In genomic region chr8:3493845-3494208, GRCm38 (mm10) we compare ENCODE assay signal across 8 mouse cellular contexts. TPM values are rescaled to one million over a fixed set of nuclear protein-coding genes. Genes with fewer than 3 reads are reported as not detected.
A peak's percentile ranks its signal among the peaks of the same experiment; 100 is the strongest.
DNase-seq lines count a peak whose midpoint lies in the region; ATAC-seq and TF ChIP-seq lines count a peak whose summit lies in the region.

No protein-coding gene starts in this region.

- no peaks in the 10 kb centered on the region for H3K27me3 ChIP-seq in heart, embryonic 12.5 days (replicated peaks)
- peaks cover 0 to 2% of the 10 kb centered on the region in 2 experiments; a peak in 3 of 4 replicates for H3K27me3 ChIP-seq in MEL (ENCODE audit: control insufficient read depth in 1 of 2, insufficient read depth in 2 of 2, low read length in 2 of 2)
- no peaks in the 10 kb centered on the region for H3K27me3 ChIP-seq in heart, postnatal 0 days (ENCODE audit: control insufficient read depth, insufficient read depth, low read length)
- H3K27me3 ChIP-seq in midbrain, embryonic 10.5 days (ENCODE audit: low read depth, poor library complexity, severe bottlenecking): no peaks in the 10 kb centered on the region

- peaks cover 7% of the 10 kb centered on the region; the same call in 1 of the 2 replicates for H3K9me3 ChIP-seq in heart, embryonic 12.5 days (replicated peaks)
- no peaks in the 10 kb centered on the region for H3K9me3 ChIP-seq in MEL (replicated peaks; ENCODE audit: insufficient read depth, low read length)
- H3K9me3 ChIP-seq in heart, postnatal 0 days (replicated peaks; ENCODE audit: control insufficient read depth, low read length): no peaks in the 10 kb centered on the region
- peaks cover 23% of the 10 kb centered on the region for H3K9me3 ChIP-seq in midbrain, embryonic 10.5 days (replicated peaks)

- peaks cover 2% of the 10 kb centered on the region; the same call in 1 of the 2 replicates for H3K79me2 ChIP-seq in MEL (ENCODE audit: control insufficient read depth, insufficient read depth, low read length, poor library complexity)

- H3K36me3 ChIP-seq in heart, embryonic 12.5 days: peaks cover 37% of the 10 kb centered on the region
- peaks cover 0 to 11% of the 10 kb centered on the region in 2 experiments; a peak in 2 of 4 replicates for H3K36me3 ChIP-seq in MEL (ENCODE audit: control insufficient read depth in 1 of 2, insufficient read depth in 2 of 2, low read length in 2 of 2)
- peaks cover 16% of the 10 kb centered on the region for H3K36me3 ChIP-seq in heart, postnatal 0 days (replicated peaks; ENCODE audit: control insufficient read depth, insufficient read depth, low read length)
- peaks cover 45% of the 10 kb centered on the region for H3K36me3 ChIP-seq in midbrain, embryonic 10.5 days

- H3K4me3 ChIP-seq in heart, embryonic 12.5 days: peak overlapping the region; percentile 82
- H3K4me3 ChIP-seq in MEL (ENCODE audit: control insufficient read depth in 1 of 2, insufficient read depth in 1 of 2, low read depth in 2 of 2, low read length in 2 of 2): peak overlapping the region; percentile 89 to 100
- H3K4me3 ChIP-seq in heart, postnatal 0 days (ENCODE audit: low read depth, low read length): peak overlapping the region; percentile 96
- H3K4me3 ChIP-seq in midbrain, embryonic 10.5 days: peak overlapping the region; percentile 90

- peak overlapping the region; percentile 97 for H3K9ac ChIP-seq in heart, embryonic 12.5 days
- H3K9ac ChIP-seq in MEL (ENCODE audit: control insufficient read depth, low read depth, low read length, poor library complexity, severe bottlenecking): peak overlapping the region; percentile 80
- H3K9ac ChIP-seq in heart, postnatal 0 days (replicated peaks; ENCODE audit: low read depth, low read length): peak overlapping the region; percentile 96

- peak overlapping the region; percentile 78 for H3K4me2 ChIP-seq in heart, embryonic 12.5 days
- H3K4me2 ChIP-seq in heart, postnatal 0 days (ENCODE audit: low read depth, low read length): peak overlapping the region; percentile 72

- 29% methylated on average over 6 of the region's 6 CpGs for WGBS in heart, embryonic 12.5 days
- 19% methylated on average over 6 of the region's 6 CpGs for WGBS in heart, postnatal 0 days
- WGBS in midbrain, embryonic 10.5 days: 59% methylated on average over 6 of the region's 6 CpGs

- peaks cover 9% of the 10 kb centered on the region for H3K4me1 ChIP-seq in heart, embryonic 12.5 days (replicated peaks)
- peaks cover 0 to 11% of the 10 kb centered on the region in 2 experiments; a peak in 2 of 4 replicates for H3K4me1 ChIP-seq in MEL (ENCODE audit: control insufficient read depth in 1 of 2, insufficient read depth in 2 of 2, low read length in 2 of 2)
- peaks cover 6% of the 10 kb centered on the region for H3K4me1 ChIP-seq in heart, postnatal 0 days (ENCODE audit: control insufficient read depth, insufficient read depth)
- H3K4me1 ChIP-seq in midbrain, embryonic 10.5 days: peaks cover 25% of the 10 kb centered on the region

- no peak for DNase-seq in heart, postnatal 14 days
- DNase-seq in MEL (ENCODE audit: low read depth, low spot score): peak; percentile 33
- no peak for DNase-seq in heart, postnatal 0 days (ENCODE audit: low spot score)
- DNase-seq in midbrain, embryonic 10.5 days (ENCODE audit: low spot score): no peak
- DNase-seq in c-Kit-positive CD71-positive TER-119-positive erythroid progenitor cells, embryonic 14.5 days (ENCODE audit: low spot score): no peak
- DNase-seq in urinary bladder, postnatal 4 days (ENCODE audit: low spot score in 2 of 2): no peak
- DNase-seq in cerebellum, postnatal 14 days: no peak

- no peak for TF ChIP-seq POLR2A in MEL (IDR thresholded peaks at IDR 0.05; ENCODE audit: control insufficient read depth in 1 of 2, insufficient read depth in 1 of 2, low read depth in 1 of 2, low read length in 2 of 2, poor library complexity in 1 of 2)

- intact Hi-C loops in heart, postnatal 14 days (cut with DNase I): loop anchor here (2.0 kb wide), 1 partner anchor 23 kb away; the partner anchor contains the start of gene Tex45

- ATAC-seq in heart, embryonic 12.5 days (ENCODE audit: insufficient number of reproducible peaks, low FRiP score): no peak
- ATAC-seq in heart, postnatal 0 days (ENCODE audit: insufficient read depth, low read depth): no peak

- H3K27ac ChIP-seq in heart, embryonic 12.5 days (ENCODE audit: poor library complexity, severe bottlenecking): no peak overlapping the region
- no peak overlapping the region for H3K27ac ChIP-seq in MEL (ENCODE audit: control insufficient read depth, low read depth, low read length)
- H3K27ac ChIP-seq in heart, postnatal 0 days (ENCODE audit: low read depth): peak overlapping the region; percentile 75; the same call in 1 of the 2 replicates
- H3K27ac ChIP-seq in midbrain, embryonic 10.5 days (replicated peaks): peak overlapping the region; percentile 99

- no peak for TF ChIP-seq EP300 in MEL (IDR thresholded peaks at IDR 0.05; ENCODE audit: low read depth in 1 of 2, low read length in 2 of 2)
- no peak for TF ChIP-seq EP300 in heart, postnatal 0 days (IDR thresholded peaks at IDR 0.05; ENCODE audit: low read depth)

- no peak for TF ChIP-seq RAD21 in MEL (IDR thresholded peaks at IDR 0.05; ENCODE audit: low read depth, low read length)

- TF ChIP-seq CTCF in MEL (IDR thresholded peaks at IDR 0.05 in 2 of 3, conservative IDR thresholded peaks at IDR 0.05 in 1 of 3; ENCODE audit: control insufficient read depth in 1 of 3, insufficient read depth in 1 of 3, low read depth in 2 of 3, low read length in 3 of 3, poor library complexity in 1 of 3, severe bottlenecking in 1 of 3): no peak
- TF ChIP-seq CTCF in heart, postnatal 0 days (IDR thresholded peaks at IDR 0.05; ENCODE audit: low read depth): no peak

TF ChIP-seq in MEL, 35 proteins besides CTCF, POLR2A, EP300 and RAD21 (continues in another document):
- no peak for TF ChIP-seq ZNF384 (IDR thresholded peaks at IDR 0.05; ENCODE audit: low read depth, low read length)
- no peak for TF ChIP-seq USF2 (IDR thresholded peaks at IDR 0.05; ENCODE audit: borderline replicate concordance in 1 of 2, insufficient read depth in 1 of 2, low read depth in 1 of 2, low read length in 2 of 2)
- no peak for TF ChIP-seq GABPA (IDR thresholded peaks at IDR 0.05; ENCODE audit: low read depth, low read length)
- TF ChIP-seq RCOR1 (IDR thresholded peaks at IDR 0.05; ENCODE audit: low read depth, low read length): no peak

RNA-seq across cellular contexts. Expression of gene Zfp358, which starts 0.9 kb away (rescaled TPM):
- polyA plus RNA-seq in heart, embryonic 12.5 days (2016; fragmentation: Nextera tagmentation; extraction: Ambion mirVana): 34.2 and 36.2 TPM in 2 replicates
- 10 to 100 TPM; 25.1 to 26.3 TPM for total RNA-seq in heart, postnatal 14 days (2021)
- 5.0 and 5.2 TPM in 2 replicates for total RNA-seq in MEL (2012; rRNA removed)
- 10 to 100 TPM in 1 of 2 experiments, not detected in 1; 12.0 TPM for polyA plus RNA-seq in MEL (2012; ENCODE audit: insufficient read depth in 1 of 2, insufficient read length in 2 of 2, low read depth in 1 of 2, low replicate concordance in 2 of 2, missing spikeins in 1 of 2)
- total RNA-seq in heart, postnatal 0 days (2014; rRNA removed; ENCODE audit: low replicate concordance): 59.7 and 70.8 TPM in 2 replicates
- polyA plus RNA-seq in heart, postnatal 0 days (2015; fragmentation: Nextera tagmentation; extraction: Ambion mirVana): 25.0 and 25.7 TPM in 2 replicates
- 69.4 and 80.0 TPM in 2 replicates for polyA plus RNA-seq in midbrain, embryonic 10.5 days (2016; fragmentation: Nextera tagmentation; extraction: Ambion mirVana)

RNA-seq across cellular contexts. Expression of gene Mcoln1, which starts 6.4 kb away (rescaled TPM):
- 52.7 and 53.5 TPM in 2 replicates for polyA plus RNA-seq in heart, embryonic 12.5 days (2016; fragmentation: Nextera tagmentation; extraction: Ambion mirVana)
- total RNA-seq in heart, postnatal 14 days (2021): 10 to 100 TPM; 23.8 to 26.4 TPM
- 15.2 and 18.0 TPM in 2 replicates for total RNA-seq in MEL (2012; rRNA removed)
- 10 to 100 TPM in 1 of 2 experiments, not detected in 1; 47.6 TPM for polyA plus RNA-seq in MEL (2012; ENCODE audit: insufficient read depth in 1 of 2, insufficient read length in 2 of 2, low read depth in 1 of 2, low replicate concordance in 2 of 2, missing spikeins in 1 of 2)
- 47.6 and 56.5 TPM in 2 replicates for total RNA-seq in heart, postnatal 0 days (2014; rRNA removed; ENCODE audit: low replicate concordance)
- polyA plus RNA-seq in heart, postnatal 0 days (2015; fragmentation: Nextera tagmentation; extraction: Ambion mirVana): 32.7 and 32.9 TPM in 2 replicates
- polyA plus RNA-seq in midbrain, embryonic 10.5 days (2016; fragmentation: Nextera tagmentation; extraction: Ambion mirVana): 62.0 and 69.6 TPM in 2 replicates

RNA-seq across cellular contexts. Expression of gene Pnpla6, which starts 21.4 kb away (rescaled TPM):
- polyA plus RNA-seq in heart, embryonic 12.5 days (2016; fragmentation: Nextera tagmentation; extraction: Ambion mirVana): 21.7 and 23.4 TPM in 2 replicates
- 10 to 100 TPM; 12.3 to 14.0 TPM for total RNA-seq in heart, postnatal 14 days (2021)
- 7.6 and 8.6 TPM in 2 replicates for total RNA-seq in MEL (2012; rRNA removed)
- polyA plus RNA-seq in MEL (2012; ENCODE audit: insufficient read depth in 1 of 2, insufficient read length in 2 of 2, low read depth in 1 of 2, low replicate concordance in 2 of 2, missing spikeins in 1 of 2): 10 to 100 TPM in 1 of 2 experiments, not detected in 1; 16.5 TPM
- total RNA-seq in heart, postnatal 0 days (2014; rRNA removed; ENCODE audit: low replicate concordance): 15.9 and 41.7 TPM in 2 replicates
- polyA plus RNA-seq in heart, postnatal 0 days (2015; fragmentation: Nextera tagmentation; extraction: Ambion mirVana): 7.9 and 8.4 TPM in 2 replicates
- 20.0 and 22.2 TPM in 2 replicates for polyA plus RNA-seq in midbrain, embryonic 10.5 days (2016; fragmentation: Nextera tagmentation; extraction: Ambion mirVana)

RNA-seq across cellular contexts. Expression of gene Tex45, which starts 23.2 kb away (rescaled TPM):
- not detected in 2 replicates for polyA plus RNA-seq in heart, embryonic 12.5 days (2016; fragmentation: Nextera tagmentation; extraction: Ambion mirVana)
- not detected for total RNA-seq in heart, postnatal 14 days (2021)
- 0.12 TPM in 1 of 2 replicates, not detected in the other for total RNA-seq in MEL (2012; rRNA removed)
- polyA plus RNA-seq in MEL (2012; ENCODE audit: insufficient read depth in 1 of 2, insufficient read length in 2 of 2, low read depth in 1 of 2, low replicate concordance in 2 of 2, missing spikeins in 1 of 2): under 1 TPM in 1 of 2 experiments, not detected in 1; 0.06 TPM
- total RNA-seq in heart, postnatal 0 days (2014; rRNA removed; ENCODE audit: low replicate concordance): not detected in 2 replicates
- not detected in 2 replicates for polyA plus RNA-seq in heart, postnatal 0 days (2015; fragmentation: Nextera tagmentation; extraction: Ambion mirVana)
- polyA plus RNA-seq in midbrain, embryonic 10.5 days (2016; fragmentation: Nextera tagmentation; extraction: Ambion mirVana): not detected in 2 replicates

RNA-seq across cellular contexts. Expression of gene Pex11g, which starts 26.3 kb away (rescaled TPM):
- polyA plus RNA-seq in heart, embryonic 12.5 days (2016; fragmentation: Nextera tagmentation; extraction: Ambion mirVana): 4.9 and 5.1 TPM in 2 replicates
- 1 to 10 TPM; 3.0 to 3.5 TPM for total RNA-seq in heart, postnatal 14 days (2021)
- total RNA-seq in MEL (2012; rRNA removed): 0.20 and 0.35 TPM in 2 replicates
- polyA plus RNA-seq in MEL (2012; ENCODE audit: insufficient read depth in 1 of 2, insufficient read length in 2 of 2, low read depth in 1 of 2, low replicate concordance in 2 of 2, missing spikeins in 1 of 2): 1 to 10 TPM in 1 of 2 experiments, not detected in 1; 1.4 TPM
- total RNA-seq in heart, postnatal 0 days (2014; rRNA removed; ENCODE audit: low replicate concordance): 8.9 and 14.1 TPM in 2 replicates
- 6.8 and 7.3 TPM in 2 replicates for polyA plus RNA-seq in heart, postnatal 0 days (2015; fragmentation: Nextera tagmentation; extraction: Ambion mirVana)
- polyA plus RNA-seq in midbrain, embryonic 10.5 days (2016; fragmentation: Nextera tagmentation; extraction: Ambion mirVana): 4.5 and 4.8 TPM in 2 replicates

Comparison
In these comparisons a context has a peak if more than half of its experiments do, and no peak if none do; other contexts are left out.
1. H3K27ac ChIP-seq: peak in heart, postnatal 0 days (single experiment) and midbrain, embryonic 10.5 days (single experiment); none in heart, embryonic 12.5 days (single experiment) and MEL (single experiment).
2. Peak in every context shown above with its lines, with median percentiles within 50 percentile points of each other: H3K4me3 ChIP-seq and H3K9ac ChIP-seq.